Mouse (Mus musculus): ENCODE data around the gene Gm5105. TPM values are rescaled to one million over a fixed set of nuclear protein-coding genes. Genes with fewer than 3 reads are reported as not detected.

The Gm5105 gene
- polyA plus RNA-seq, 1 experiment from 2014 or later: not detected

DNA sequence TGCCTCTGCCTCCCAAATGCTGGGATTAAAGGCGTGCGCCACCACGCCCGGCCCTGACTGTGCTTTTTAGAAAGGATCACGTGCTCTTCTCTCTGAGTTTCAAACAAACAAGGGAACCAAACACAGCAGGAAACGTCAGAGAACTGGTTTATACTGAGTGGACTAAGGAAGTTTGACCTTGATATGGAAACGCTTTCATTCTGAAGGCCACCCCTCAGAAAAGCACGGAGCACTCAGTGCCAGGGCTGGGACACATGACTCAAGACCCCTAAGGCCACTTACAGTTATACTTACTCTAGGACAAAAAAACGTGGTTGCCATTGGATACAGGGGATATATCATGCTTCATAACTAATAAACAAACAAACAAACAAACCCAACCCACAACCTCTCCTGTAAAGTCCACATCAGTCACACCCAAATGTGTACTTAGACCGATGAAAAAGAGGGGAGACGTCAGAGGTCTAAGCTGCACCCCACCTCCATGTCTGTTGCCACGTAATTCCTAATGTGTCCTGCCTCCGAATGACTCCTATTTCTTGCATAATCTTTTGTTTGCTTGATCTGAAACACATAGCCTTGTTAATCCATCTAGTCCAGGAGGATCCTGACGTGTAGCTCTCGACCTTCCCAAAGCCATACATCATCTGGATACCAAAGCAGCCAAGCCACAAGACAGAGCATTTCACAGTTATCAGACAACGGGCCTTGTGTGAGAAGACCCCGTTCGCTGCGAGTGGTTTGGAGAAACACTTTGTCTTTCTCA lies 29.3 kb upstream of the Gm5105 start:
- DNase-seq (ENCODE audit: low spot score, missing footprints): no peak
- no peak for ATAC-seq (ENCODE audit: low FRiP score)
- Histone ChIP-seq H3K27ac (ENCODE audit: low read depth, low read length) (no peak overlapping the region), H3K4me1 (ENCODE audit: control insufficient read depth, insufficient read depth, low read length) (no peaks in the 10 kb centered on the region), H3K4me3 (ENCODE audit: low read depth, low read length) (no peak overlapping the region), H3K9me3 (ENCODE audit: control insufficient read depth, low read length) (no peaks in the 10 kb centered on the region), H3K4me2 (no peak overlapping the region), H3K9ac (ENCODE audit: low read length) (no peak overlapping the region), H3K27me3 (ENCODE audit: control insufficient read depth, insufficient read depth, low read length) (no peaks in the 10 kb centered on the region), H3K36me3 (ENCODE audit: control insufficient read depth, insufficient read depth, low read length) (no peaks in the 10 kb centered on the region)
- WGBS: 87% methylated on average over 19 of the region's 19 CpGs

- no peak for DNase-seq (ENCODE audit: low spot score, missing footprints)
- Histone ChIP-seq H3K36me3 (ENCODE audit: control insufficient read depth, insufficient read depth, low read length) (no peaks in the 10 kb centered on the region), H3K4me1 (ENCODE audit: control insufficient read depth, insufficient read depth, low read length) (no peaks in the 10 kb centered on the region), H3K9me3 (ENCODE audit: control insufficient read depth, low read length) (no peaks in the 10 kb centered on the region), H3K9ac (ENCODE audit: low read length) (no peak overlapping the region), H3K27me3 (ENCODE audit: control insufficient read depth, insufficient read depth, low read length) (no peaks in the 10 kb centered on the region), H3K4me3 (ENCODE audit: low read depth, low read length) (no peak overlapping the region), H3K4me2 (no peak overlapping the region), H3K27ac (ENCODE audit: low read depth, low read length) (no peak overlapping the region)
- no peak for ATAC-seq (ENCODE audit: low FRiP score)
- WGBS: 82% methylated on average over 10 of the region's 10 CpGs
These were observed 28.5 kb upstream of the Gm5105 start for GRCm38 (mm10) chr3:138095718-138096117.

- no peak for DNase-seq (ENCODE audit: low spot score, missing footprints)
- 86% methylated on average over 3 of the region's 3 CpGs for WGBS
- Histone ChIP-seq H3K27ac (ENCODE audit: low read depth, low read length) (no peak overlapping the region), H3K27me3 (ENCODE audit: control insufficient read depth, insufficient read depth, low read length) (no peaks in the 10 kb centered on the region), H3K9ac (ENCODE audit: low read length) (no peak overlapping the region), H3K4me3 (ENCODE audit: low read depth, low read length) (no peak overlapping the region), H3K4me2 (no peak overlapping the region), H3K9me3 (ENCODE audit: control insufficient read depth, low read length) (no peaks in the 10 kb centered on the region), H3K4me1 (ENCODE audit: control insufficient read depth, insufficient read depth, low read length) (no peaks in the 10 kb centered on the region), H3K36me3 (ENCODE audit: control insufficient read depth, insufficient read depth, low read length) (no peaks in the 10 kb centered on the region)
- ATAC-seq (ENCODE audit: low FRiP score): no peak
These were observed 28.1 kb upstream of the Gm5105 start for GRCm38 (mm10) chr3:138095301-138095700.

DNA sequence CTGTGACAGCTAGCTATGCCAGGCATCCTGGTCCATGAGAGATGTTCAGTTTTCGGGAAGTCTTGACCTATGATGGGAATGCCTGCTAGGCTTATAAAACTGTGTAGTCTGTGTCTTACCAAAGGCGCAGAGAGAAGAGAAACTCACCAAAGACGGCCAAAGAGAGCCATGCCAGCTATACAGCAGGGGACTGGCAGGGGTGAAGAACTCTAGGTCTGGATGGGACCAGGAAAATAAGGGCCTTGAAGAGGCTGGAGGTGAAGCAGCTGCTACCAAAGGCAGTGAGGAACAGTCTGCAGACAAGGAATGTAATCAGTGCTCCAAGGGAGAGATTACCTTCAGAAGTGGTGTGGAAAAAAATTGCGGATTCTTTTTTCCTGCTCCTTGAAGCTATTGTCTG lies 16.7 kb upstream of the Gm5105 start:
- Histone ChIP-seq H3K9me3 (ENCODE audit: control insufficient read depth, low read length) (no peaks in the 10 kb centered on the region), H3K4me1 (ENCODE audit: control insufficient read depth, insufficient read depth, low read length) (no peaks in the 10 kb centered on the region), H3K36me3 (ENCODE audit: control insufficient read depth, insufficient read depth, low read length) (no peaks in the 10 kb centered on the region), H3K4me2 (no peak overlapping the region), H3K4me3 (ENCODE audit: low read depth, low read length) (no peak overlapping the region), H3K27ac (ENCODE audit: low read depth, low read length) (no peak overlapping the region), H3K9ac (ENCODE audit: low read length) (no peak overlapping the region), H3K27me3 (ENCODE audit: control insufficient read depth, insufficient read depth, low read length) (no peaks in the 10 kb centered on the region)
- ATAC-seq (ENCODE audit: low FRiP score) (no peak), DNase-seq (ENCODE audit: low spot score, missing footprints) (peak; percentile 80)
- 65% methylated on average over 4 of the region's 4 CpGs for WGBS

GRCm38 (mm10) chr3:138083073-138083637 lies 16.0 kb upstream of the Gm5105 start:
- Histone ChIP-seq H3K36me3 (ENCODE audit: control insufficient read depth, insufficient read depth, low read length) (no peaks in the 10 kb centered on the region), H3K27ac (ENCODE audit: low read depth, low read length) (no peak overlapping the region), H3K9me3 (ENCODE audit: control insufficient read depth, low read length) (no peaks in the 10 kb centered on the region), H3K27me3 (ENCODE audit: control insufficient read depth, insufficient read depth, low read length) (no peaks in the 10 kb centered on the region), H3K4me2 (no peak overlapping the region), H3K4me3 (ENCODE audit: low read depth, low read length) (no peak overlapping the region), H3K9ac (ENCODE audit: low read length) (no peak overlapping the region), H3K4me1 (ENCODE audit: control insufficient read depth, insufficient read depth, low read length) (no peaks in the 10 kb centered on the region)
- DNase-seq (ENCODE audit: low spot score, missing footprints): no peak
- no peak for ATAC-seq (ENCODE audit: low FRiP score)
- 95% methylated on average over 1 of the region's 1 CpGs for WGBS

DNA sequence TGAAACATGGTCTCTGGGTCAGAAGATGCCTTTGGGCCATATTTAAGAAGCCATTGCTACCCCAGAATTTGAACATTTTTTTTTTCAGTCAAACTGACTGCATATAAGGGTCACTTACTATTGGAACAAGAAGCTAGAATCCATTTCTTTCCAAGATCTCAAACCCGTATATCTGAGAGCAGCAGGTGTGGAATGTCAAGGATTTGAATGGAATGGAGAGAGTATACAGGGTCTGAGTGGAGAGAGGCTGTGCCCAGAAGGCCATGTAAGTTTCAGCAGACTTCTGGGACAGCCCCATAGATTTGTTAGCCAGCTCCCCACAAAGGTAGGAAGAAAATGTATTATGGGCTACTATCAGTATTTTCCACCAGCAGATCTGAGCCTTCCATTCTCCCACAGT lies 11.5 kb upstream of the Gm5105 start:
- DNase-seq (ENCODE audit: low spot score, missing footprints) (no peak), ATAC-seq (ENCODE audit: low FRiP score) (no peak)
- H3K27ac ChIP-seq (ENCODE audit: low read depth, low read length): no peak overlapping the region
- H3K9me3 ChIP-seq (ENCODE audit: control insufficient read depth, low read length): no peaks in the 10 kb centered on the region
- no peaks in the 10 kb centered on the region for H3K4me1 ChIP-seq (ENCODE audit: control insufficient read depth, insufficient read depth, low read length)
- H3K9ac ChIP-seq (ENCODE audit: low read length): no peak overlapping the region
- no peak overlapping the region for H3K4me2 ChIP-seq
- H3K36me3 ChIP-seq (ENCODE audit: control insufficient read depth, insufficient read depth, low read length): no peaks in the 10 kb centered on the region
- 81% methylated on average over 1 of the region's 1 CpGs for WGBS
- H3K4me3 ChIP-seq (ENCODE audit: low read depth, low read length): no peak overlapping the region
- H3K27me3 ChIP-seq (ENCODE audit: control insufficient read depth, insufficient read depth, low read length): no peaks in the 10 kb centered on the region

- Histone ChIP-seq H3K27me3 (ENCODE audit: control insufficient read depth, insufficient read depth, low read length) (no peaks in the 10 kb centered on the region), H3K9me3 (ENCODE audit: control insufficient read depth, low read length) (no peaks in the 10 kb centered on the region), H3K4me1 (ENCODE audit: control insufficient read depth, insufficient read depth, low read length) (no peaks in the 10 kb centered on the region), H3K4me2 (no peak overlapping the region), H3K9ac (ENCODE audit: low read length) (no peak overlapping the region), H3K36me3 (ENCODE audit: control insufficient read depth, insufficient read depth, low read length) (no peaks in the 10 kb centered on the region), H3K27ac (ENCODE audit: low read depth, low read length) (no peak overlapping the region), H3K4me3 (ENCODE audit: low read depth, low read length) (no peak overlapping the region)
- WGBS: 82% methylated on average over 11 of the region's 11 CpGs
- ATAC-seq (ENCODE audit: low FRiP score): no peak
- DNase-seq (ENCODE audit: low spot score, missing footprints): no peak
These were observed 10.5 kb upstream of the Gm5105 start for GRCm38 (mm10) chr3:138077476-138078340.

GRCm38 (mm10) chr3:138075209-138075608 lies 8.0 kb upstream of the Gm5105 start:
- WGBS: 87% methylated on average over 8 of the region's 8 CpGs
- DNase-seq (ENCODE audit: low spot score, missing footprints): no peak
- no peak for ATAC-seq (ENCODE audit: low FRiP score)

GRCm38 (mm10) chr3:138074214-138074613 lies 7.0 kb upstream of the Gm5105 start:
- Histone ChIP-seq H3K4me3 (ENCODE audit: low read depth, low read length) (no peak overlapping the region), H3K4me2 (no peak overlapping the region), H3K9me3 (ENCODE audit: control insufficient read depth, low read length) (no peaks in the 10 kb centered on the region), H3K27me3 (ENCODE audit: control insufficient read depth, insufficient read depth, low read length) (no peaks in the 10 kb centered on the region), H3K4me1 (ENCODE audit: control insufficient read depth, insufficient read depth, low read length) (peaks cover 3% of the 10 kb centered on the region; the same call in 1 of the 2 replicates), H3K27ac (ENCODE audit: low read depth, low read length) (no peak overlapping the region), H3K9ac (ENCODE audit: low read length) (no peak overlapping the region), H3K36me3 (ENCODE audit: control insufficient read depth, insufficient read depth, low read length) (no peaks in the 10 kb centered on the region)
- ATAC-seq (ENCODE audit: low FRiP score) (no peak), DNase-seq (ENCODE audit: low spot score, missing footprints) (no peak)
- 91% methylated on average over 1 of the region's 1 CpGs for WGBS

More at GRCm38 (mm10) chr3:138075209-138075608, 8.0 kb upstream of the Gm5105 start:
- H3K27me3 ChIP-seq (ENCODE audit: control insufficient read depth, insufficient read depth, low read length): no peaks in the 10 kb centered on the region
- H3K9me3 ChIP-seq (ENCODE audit: control insufficient read depth, low read length): no peaks in the 10 kb centered on the region
- H3K4me1 ChIP-seq (ENCODE audit: control insufficient read depth, insufficient read depth, low read length): peaks cover 3% of the 10 kb centered on the region; the same call in 1 of the 2 replicates
- H3K36me3 ChIP-seq (ENCODE audit: control insufficient read depth, insufficient read depth, low read length): no peaks in the 10 kb centered on the region
- no peak overlapping the region for H3K4me3 ChIP-seq (ENCODE audit: low read depth, low read length)
- H3K9ac ChIP-seq (ENCODE audit: low read length): no peak overlapping the region
- H3K4me2 ChIP-seq: no peak overlapping the region
- no peak overlapping the region for H3K27ac ChIP-seq (ENCODE audit: low read depth, low read length)
